Mouse (Mus musculus): ENCODE results near the gene Amdhd1. TPM values are rescaled to one million over a fixed set of nuclear protein-coding genes. Genes with fewer than 3 reads are reported as not detected.

The Amdhd1 gene
- polyA plus RNA-seq, 1 experiment from 2014 or later: not detected

GRCm38 (mm10) chr10:93538287-93538686, 1.5 kb downstream of the Amdhd1 start:
- no peaks in the 10 kb centered on the region for H3K9me3 ChIP-seq (replicated peaks)
- no peak for ATAC-seq
- peaks cover 23% of the 10 kb centered on the region for H3K27me3 ChIP-seq
- H3K9ac ChIP-seq: no peak overlapping the region
- H3K4me2 ChIP-seq: no peak overlapping the region
- WGBS: 96% methylated on average over 2 of the region's 2 CpGs
- H3K36me3 ChIP-seq (ENCODE audit: poor library complexity, severe bottlenecking): no peaks in the 10 kb centered on the region
- no peak overlapping the region for H3K27ac ChIP-seq
- H3K4me3 ChIP-seq: no peak overlapping the region
- peaks cover 16% of the 10 kb centered on the region for H3K4me1 ChIP-seq

- ATAC-seq: no peak
- Histone ChIP-seq H3K27me3 (no peaks in the 10 kb centered on the region), H3K9ac (no peak overlapping the region), H3K9me3 (replicated peaks) (peaks cover 5% of the 10 kb centered on the region), H3K4me2 (no peak overlapping the region), H3K36me3 (ENCODE audit: poor library complexity, severe bottlenecking) (no peaks in the 10 kb centered on the region), H3K4me3 (no peak overlapping the region), H3K4me1 (no peaks in the 10 kb centered on the region), H3K27ac (no peak overlapping the region)
- WGBS: 89% methylated on average over 1 of the region's 1 CpGs
These were observed 14.5 kb downstream of the Amdhd1 start for GRCm38 (mm10) chr10:93525329-93525728.

- H3K9me3 ChIP-seq (replicated peaks): no peaks in the 10 kb centered on the region
- H3K27me3 ChIP-seq: no peaks in the 10 kb centered on the region
- H3K27ac ChIP-seq: no peak overlapping the region
- ATAC-seq: no peak
- H3K9ac ChIP-seq: no peak overlapping the region
- H3K4me3 ChIP-seq: no peak overlapping the region
- WGBS: 81% methylated on average over 4 of the region's 4 CpGs
- H3K36me3 ChIP-seq (ENCODE audit: poor library complexity, severe bottlenecking): no peaks in the 10 kb centered on the region
- H3K4me2 ChIP-seq: no peak overlapping the region
- no peaks in the 10 kb centered on the region for H3K4me1 ChIP-seq
These were observed 18.8 kb downstream of the Amdhd1 start for GRCm38 (mm10) chr10:93520994-93521393.

- no peaks in the 10 kb centered on the region for H3K27me3 ChIP-seq
- WGBS: 90% methylated on average over 5 of the region's 5 CpGs
These were observed 20.1 kb downstream of the Amdhd1 start for GRCm38 (mm10) chr10:93519756-93520155.

GRCm38 (mm10) chr10:93519159-93519558, 20.7 kb downstream of the Amdhd1 start:
- H3K9me3 ChIP-seq (replicated peaks): no peaks in the 10 kb centered on the region

More at GRCm38 (mm10) chr10:93519756-93520155, 20.1 kb downstream of the Amdhd1 start:
- H3K9ac ChIP-seq: no peak overlapping the region
- H3K4me1 ChIP-seq: no peaks in the 10 kb centered on the region
- H3K4me3 ChIP-seq: no peak overlapping the region
- H3K9me3 ChIP-seq (replicated peaks): no peaks in the 10 kb centered on the region
- ATAC-seq: no peak
- H3K4me2 ChIP-seq: no peak overlapping the region
- H3K36me3 ChIP-seq (ENCODE audit: poor library complexity, severe bottlenecking): no peaks in the 10 kb centered on the region
- H3K27ac ChIP-seq: no peak overlapping the region

GRCm38 (mm10) chr10:93518620-93519019, 21.2 kb downstream of the Amdhd1 start:
- Histone ChIP-seq H3K9me3 (replicated peaks) (no peaks in the 10 kb centered on the region), H3K4me3 (no peak overlapping the region), H3K27me3 (no peaks in the 10 kb centered on the region), H3K9ac (no peak overlapping the region), H3K4me1 (no peaks in the 10 kb centered on the region), H3K4me2 (no peak overlapping the region), H3K36me3 (ENCODE audit: poor library complexity, severe bottlenecking) (no peaks in the 10 kb centered on the region), H3K27ac (no peak overlapping the region)
- no peak for ATAC-seq
- 91% methylated on average over 2 of the region's 2 CpGs for WGBS

More at GRCm38 (mm10) chr10:93519159-93519558, 20.7 kb downstream of the Amdhd1 start:
- Histone ChIP-seq H3K4me2 (no peak overlapping the region), H3K4me1 (no peaks in the 10 kb centered on the region), H3K27me3 (no peaks in the 10 kb centered on the region), H3K36me3 (ENCODE audit: poor library complexity, severe bottlenecking) (no peaks in the 10 kb centered on the region), H3K27ac (no peak overlapping the region), H3K4me3 (no peak overlapping the region), H3K9ac (no peak overlapping the region)
- 93% methylated on average over 8 of the region's 8 CpGs for WGBS
- ATAC-seq: no peak

GRCm38 (mm10) chr10:93518186-93518585, 21.6 kb downstream of the Amdhd1 start:
- Histone ChIP-seq H3K9me3 (replicated peaks) (no peaks in the 10 kb centered on the region), H3K9ac (no peak overlapping the region), H3K36me3 (ENCODE audit: poor library complexity, severe bottlenecking) (no peaks in the 10 kb centered on the region), H3K27me3 (no peaks in the 10 kb centered on the region), H3K4me1 (no peaks in the 10 kb centered on the region), H3K4me3 (no peak overlapping the region), H3K4me2 (no peak overlapping the region), H3K27ac (no peak overlapping the region)
- no peak for ATAC-seq
- WGBS: 88% methylated on average over 4 of the region's 4 CpGs

GRCm38 (mm10) chr10:93517754-93518153, 22.1 kb downstream of the Amdhd1 start:
- Histone ChIP-seq H3K27ac (no peak overlapping the region), H3K36me3 (ENCODE audit: poor library complexity, severe bottlenecking) (no peaks in the 10 kb centered on the region), H3K4me2 (no peak overlapping the region), H3K27me3 (no peaks in the 10 kb centered on the region), H3K9ac (no peak overlapping the region), H3K9me3 (replicated peaks) (no peaks in the 10 kb centered on the region), H3K4me3 (no peak overlapping the region), H3K4me1 (no peaks in the 10 kb centered on the region)
- WGBS: 72% methylated on average over 4 of the region's 4 CpGs
- ATAC-seq: no peak

- H3K4me2 ChIP-seq: no peak overlapping the region
- no peak overlapping the region for H3K4me3 ChIP-seq
- no peaks in the 10 kb centered on the region for H3K36me3 ChIP-seq (ENCODE audit: poor library complexity, severe bottlenecking)
- H3K4me1 ChIP-seq: no peaks in the 10 kb centered on the region
- no peaks in the 10 kb centered on the region for H3K9me3 ChIP-seq (replicated peaks)
- no peak overlapping the region for H3K27ac ChIP-seq
- no peak overlapping the region for H3K9ac ChIP-seq
- ATAC-seq: no peak
- 81% methylated on average over 12 of the region's 12 CpGs for WGBS
- H3K27me3 ChIP-seq: no peaks in the 10 kb centered on the region
These were observed 23.9 kb downstream of the Amdhd1 start for GRCm38 (mm10) chr10:93515927-93516326.

GRCm38 (mm10) chr10:93515419-93515818, 24.4 kb downstream of the Amdhd1 start:
- Histone ChIP-seq H3K27me3 (no peaks in the 10 kb centered on the region), H3K4me3 (no peak overlapping the region), H3K36me3 (ENCODE audit: poor library complexity, severe bottlenecking) (no peaks in the 10 kb centered on the region), H3K9me3 (replicated peaks) (no peaks in the 10 kb centered on the region), H3K4me1 (no peaks in the 10 kb centered on the region), H3K4me2 (no peak overlapping the region), H3K27ac (no peak overlapping the region), H3K9ac (no peak overlapping the region)
- ATAC-seq: peak; percentile 92
- 35% methylated on average over 1 of the region's 1 CpGs for WGBS

- 90% methylated on average over 15 of the region's 15 CpGs for WGBS
- H3K9me3 ChIP-seq (replicated peaks): no peaks in the 10 kb centered on the region
These were observed 30.2 kb downstream of the Amdhd1 start for GRCm38 (mm10) chr10:93509532-93510153.

GRCm38 (mm10) chr10:93508383-93508970, 31.4 kb downstream of the Amdhd1 start:
- Histone ChIP-seq H3K4me1 (no peaks in the 10 kb centered on the region), H3K9me3 (replicated peaks) (no peaks in the 10 kb centered on the region), H3K4me2 (no peak overlapping the region), H3K4me3 (no peak overlapping the region), H3K9ac (no peak overlapping the region), H3K27me3 (no peaks in the 10 kb centered on the region), H3K27ac (no peak overlapping the region), H3K36me3 (ENCODE audit: poor library complexity, severe bottlenecking) (no peaks in the 10 kb centered on the region)
- 69% methylated on average over 7 of the region's 7 CpGs for WGBS
- no peak for ATAC-seq

More at GRCm38 (mm10) chr10:93509532-93510153, 30.2 kb downstream of the Amdhd1 start:
- Histone ChIP-seq H3K9ac (no peak overlapping the region), H3K27ac (no peak overlapping the region), H3K27me3 (no peaks in the 10 kb centered on the region), H3K4me1 (no peaks in the 10 kb centered on the region), H3K4me3 (no peak overlapping the region), H3K4me2 (no peak overlapping the region), H3K36me3 (ENCODE audit: poor library complexity, severe bottlenecking) (no peaks in the 10 kb centered on the region)
- no peak for ATAC-seq

- no peak for ATAC-seq
- H3K4me3 ChIP-seq: no peak overlapping the region
These were observed 38.5 kb downstream of the Amdhd1 start for GRCm38 (mm10) chr10:93501346-93501745.

More at GRCm38 (mm10) chr10:93501346-93501745, 38.5 kb downstream of the Amdhd1 start:
- Histone ChIP-seq H3K27ac (no peak overlapping the region), H3K27me3 (no peaks in the 10 kb centered on the region), H3K4me2 (no peak overlapping the region), H3K36me3 (ENCODE audit: poor library complexity, severe bottlenecking) (no peaks in the 10 kb centered on the region), H3K9ac (no peak overlapping the region), H3K9me3 (replicated peaks) (no peaks in the 10 kb centered on the region), H3K4me1 (no peaks in the 10 kb centered on the region)
- WGBS: 81% methylated on average over 10 of the region's 10 CpGs

Measured in forebrain, embryonic 13.5 days (tissue).